Mouse (Mus musculus): ENCODE measurements around the gene Agrp. TPM values are rescaled to one million over a fixed set of nuclear protein-coding genes. Genes with fewer than 3 reads are reported as not detected.

The Agrp gene
- polyA plus RNA-seq, 1 experiment from 2014 or later, result 1.1 TPM

DNA sequence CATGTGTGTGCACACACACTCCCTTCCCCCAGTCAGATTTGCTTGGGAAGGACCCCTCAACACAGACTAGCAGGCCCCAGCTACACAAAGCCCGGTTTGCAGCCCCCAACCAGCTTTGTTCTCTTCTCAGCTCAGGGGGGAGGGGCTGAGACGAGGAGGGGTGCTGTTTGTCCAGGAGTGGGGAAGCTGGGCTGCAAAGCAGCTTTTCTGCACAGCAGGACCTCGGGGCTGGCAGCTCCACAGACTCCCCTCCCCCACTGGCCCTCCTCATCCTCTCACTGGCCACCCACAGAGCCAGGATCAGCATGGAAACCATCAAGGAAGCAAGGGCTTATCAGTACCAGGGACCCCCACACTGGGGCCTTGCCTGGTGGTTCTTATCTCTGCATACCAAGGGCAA is 116.1 kb downstream of the Agrp start:
- Histone ChIP-seq H3K9ac (no peak overlapping the region), H3K4me2 (no peak overlapping the region)
- 9% methylated on average over 3 of the region's 3 CpGs for WGBS

DNA sequence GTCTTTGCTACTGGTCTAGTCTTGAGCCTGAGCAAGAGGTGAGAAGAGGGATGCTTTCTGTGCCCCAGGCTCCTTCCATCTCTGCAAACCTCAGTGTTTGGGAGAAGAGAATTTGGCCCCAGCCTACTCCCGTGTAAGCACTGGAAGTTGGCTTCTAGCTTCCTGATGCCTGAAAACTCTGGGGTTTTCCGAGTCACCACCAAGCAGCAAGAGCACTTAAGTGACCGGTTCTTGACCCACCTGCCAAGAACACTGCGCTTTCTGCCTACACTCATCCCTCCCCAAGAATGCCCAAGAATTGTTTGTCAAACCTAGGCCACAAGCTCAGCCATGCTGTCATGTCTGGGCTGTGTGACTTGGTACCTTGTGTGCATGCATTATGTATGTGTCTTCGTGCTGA is 116.7 kb downstream of the Agrp start:
- Histone ChIP-seq H3K4me3 (no peak overlapping the region), H3K4me2 (no peak overlapping the region), H3K9ac (no peak overlapping the region), H3K9me3 (no peaks in the 10 kb centered on the region), H3K27me3 (replicated peaks) (peaks cover 15% of the 10 kb centered on the region), H3K27ac (0 out of 2 replicates have a peak overlapping the region, but pooled peaks have one; percentile 32), H3K36me3 (replicated peaks) (peaks cover 11% of the 10 kb centered on the region; the same call in 1 of the 2 replicates), H3K4me1 (peaks cover 40% of the 10 kb centered on the region)
- WGBS, result 21% methylated on average over 5 of the region's 5 CpGs
- no peak for ATAC-seq (replicated peaks)

More for the DNA sequence above, 116.1 kb downstream of the Agrp start:
- H3K4me1 ChIP-seq, result peaks cover 36% of the 10 kb centered on the region
- ATAC-seq (replicated peaks), result no peak
- H3K4me3 ChIP-seq, result no peak overlapping the region
- peaks cover 11% of the 10 kb centered on the region; the same call in 1 of the 2 replicates for H3K36me3 ChIP-seq (replicated peaks)
- H3K27me3 ChIP-seq (replicated peaks), result peaks cover 15% of the 10 kb centered on the region
- H3K27ac ChIP-seq, result 0 out of 2 replicates have a peak overlapping the region, but pooled peaks have one; percentile 32
- no peaks in the 10 kb centered on the region for H3K9me3 ChIP-seq

DNA sequence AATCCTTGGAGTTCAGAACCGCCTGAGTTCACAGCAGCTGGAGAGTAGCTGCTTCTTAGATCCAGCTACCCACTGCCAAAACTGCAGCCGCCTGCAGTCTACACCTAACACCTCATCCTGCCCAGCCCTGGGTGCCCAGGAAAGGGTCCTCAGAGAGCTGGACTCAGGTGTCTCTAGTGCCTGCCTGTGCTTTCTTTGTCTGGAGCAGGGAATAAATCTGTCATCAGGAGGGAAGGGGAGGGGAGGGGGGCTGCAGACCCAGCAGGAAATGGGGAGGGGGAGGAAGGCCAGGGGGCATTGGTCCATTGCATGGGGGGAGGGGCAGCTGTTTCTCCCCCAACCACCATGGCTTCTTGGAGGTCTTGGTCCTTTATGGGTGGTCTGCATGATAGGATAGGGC is 117.6 kb downstream of the Agrp start:
- H3K27ac ChIP-seq, result no peak overlapping the region

DNA sequence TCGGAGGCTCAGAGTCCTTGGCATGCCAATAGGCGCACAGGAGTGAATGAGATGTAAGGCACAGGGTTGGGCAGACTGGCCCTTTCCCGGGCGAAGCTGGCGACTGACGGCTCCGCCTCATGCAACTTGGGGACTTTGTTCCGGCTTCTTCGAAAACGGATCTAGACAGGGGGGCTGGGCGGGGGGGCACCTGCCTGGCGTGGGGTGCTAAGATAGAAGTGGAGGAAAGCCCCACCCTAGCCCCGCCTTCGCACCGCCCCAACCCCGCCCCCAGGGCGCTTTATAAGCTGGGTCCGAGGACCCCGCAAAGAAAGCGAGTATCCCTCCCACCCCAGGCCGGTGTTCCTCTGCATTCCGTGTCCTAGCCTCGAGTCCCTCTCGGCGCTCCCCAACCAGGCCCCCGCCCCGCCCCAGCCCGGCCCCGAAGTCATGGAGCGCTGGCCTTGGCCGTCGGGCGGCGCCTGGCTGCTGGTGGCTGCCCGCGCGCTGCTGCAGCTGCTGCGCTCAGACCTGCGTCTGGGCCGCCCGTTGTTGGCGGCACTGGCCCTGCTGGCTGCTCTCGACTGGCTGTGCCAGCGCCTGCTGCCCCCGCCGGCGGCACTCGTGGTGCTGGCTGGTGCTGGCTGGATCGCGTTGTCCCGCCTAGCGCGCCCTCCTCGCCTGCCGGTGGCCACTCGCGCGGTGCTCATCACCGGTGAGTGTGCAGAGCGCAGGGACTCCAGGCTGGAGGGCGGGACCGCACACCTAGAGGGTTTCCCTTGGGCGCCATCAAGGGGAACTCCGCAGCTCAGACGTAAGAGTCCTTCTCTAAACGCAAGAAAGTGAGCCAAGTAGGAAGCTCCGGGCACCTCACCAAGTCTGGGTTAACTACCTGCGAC is 118.5 kb downstream of the Agrp start, which contains the start of gene Hsd11b2:
Gene Hsd11b2 (plus strand): TSS at position 320 of the 878 bp plus-strand sequence.
- H3K9me3 ChIP-seq, result no peaks in the 10 kb centered on the region
- under 1% methylated on average over 64 of the region's 68 CpGs for WGBS
- peak within 1 kb of the TSS; percentile 94 for H3K4me2 ChIP-seq
- H3K27me3 ChIP-seq (replicated peaks), result peaks cover 21% of the 10 kb centered on the region
- H3K4me3 ChIP-seq, result peak within 1 kb of the TSS; percentile 48
- H3K4me1 ChIP-seq, result peaks cover 40% of the 10 kb centered on the region
- no peaks in the 10 kb centered on the region; the same call in 1 of the 2 replicates for H3K36me3 ChIP-seq (replicated peaks)
- ATAC-seq (replicated peaks), result peak; percentile 61
- 0 out of 2 replicates have a peak within 1 kb of the TSS, but pooled peaks have one; percentile 48 for H3K27ac ChIP-seq
- peak within 1 kb of the TSS; percentile 57 for H3K9ac ChIP-seq

More for the DNA sequence above, 117.6 kb downstream of the Agrp start:
- Histone ChIP-seq H3K4me1 (peaks cover 40% of the 10 kb centered on the region), H3K4me3 (peak overlapping the region; percentile 48; the same call in 1 of the 2 replicates), H3K27me3 (replicated peaks) (peaks cover 18% of the 10 kb centered on the region), H3K9me3 (no peaks in the 10 kb centered on the region), H3K36me3 (replicated peaks) (peaks cover 3% of the 10 kb centered on the region; the same call in 1 of the 2 replicates), H3K4me2 (peak overlapping the region; percentile 94), H3K9ac (no peak overlapping the region)
- no peak for ATAC-seq (replicated peaks)
- 2% methylated on average over 2 of the region's 2 CpGs for WGBS

DNA sequence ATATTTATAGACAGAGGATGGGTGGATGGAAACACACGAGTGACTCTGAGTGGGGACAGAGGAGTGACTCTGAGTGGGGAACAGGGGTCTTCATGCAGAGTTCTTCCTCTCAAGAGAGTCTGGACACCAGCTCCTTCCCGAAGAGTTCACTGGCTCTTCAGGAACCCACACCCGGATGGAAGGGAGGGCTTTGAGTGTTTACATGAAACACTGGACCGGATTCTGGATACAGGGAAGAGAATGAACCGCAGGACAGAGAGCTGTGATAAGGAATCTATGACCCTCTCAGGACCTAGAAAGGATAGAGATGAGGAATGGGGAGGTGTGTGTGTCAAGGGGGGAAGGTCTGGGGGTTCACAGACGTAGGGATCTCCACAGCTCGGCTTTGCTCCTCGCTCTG is 119.8 kb downstream of the Agrp start:
- 46% methylated on average over 8 of the region's 8 CpGs for WGBS
- Histone ChIP-seq H3K4me3 (no peak overlapping the region), H3K4me2 (no peak overlapping the region), H3K4me1 (peaks cover 40% of the 10 kb centered on the region), H3K9ac (no peak overlapping the region), H3K27me3 (replicated peaks) (peaks cover 21% of the 10 kb centered on the region), H3K36me3 (replicated peaks) (no peaks in the 10 kb centered on the region; the same call in 1 of the 2 replicates), H3K27ac (no peak overlapping the region), H3K9me3 (no peaks in the 10 kb centered on the region)
- ATAC-seq (replicated peaks), result no peak

MicroRNAs encoded within 50 kb of the gene (microRNA counts, 519-probe panel; counts per million panel counts)
- microRNA mmu-miR-1966, result 2,738 counts per million, percentile 59 among the panel's probes with 10 or more counts

Small RNA genes within 50 kb of the gene (microRNA-seq; reads per million reads assigned to microRNA genes)
- gene Mir1966, result not detected

Other genes starting within 250 kb of the Agrp start
- not detected in 2 replicates for gene Kctd19, start 223.9 kb downstream of the Agrp start, polyA plus RNA-seq (2015; fragmentation: Nextera tagmentation; extraction: Ambion mirVana)
- 0.97 and 1.3 TPM in 2 replicates for gene Lrrc36, start 223.8 kb downstream of the Agrp start, polyA plus RNA-seq (2015; fragmentation: Nextera tagmentation; extraction: Ambion mirVana)
- gene Tppp3, start 165.9 kb downstream of the Agrp start, polyA plus RNA-seq (2015; fragmentation: Nextera tagmentation; extraction: Ambion mirVana), result 125 and 127 TPM in 2 replicates
- 36.5 and 39.9 TPM in 2 replicates for gene Zdhhc1, start 140.5 kb downstream of the Agrp start, polyA plus RNA-seq (2015; fragmentation: Nextera tagmentation; extraction: Ambion mirVana)
- 4.7 and 4.9 TPM in 2 replicates for gene Hsd11b2, start 118.6 kb downstream of the Agrp start, polyA plus RNA-seq (2015; fragmentation: Nextera tagmentation; extraction: Ambion mirVana)
- gene Atp6v0d1, start 71.3 kb downstream of the Agrp start, polyA plus RNA-seq (2015; fragmentation: Nextera tagmentation; extraction: Ambion mirVana), result 234 and 240 TPM in 2 replicates
- gene Ripor1, start 32.1 kb downstream of the Agrp start, polyA plus RNA-seq (2015; fragmentation: Nextera tagmentation; extraction: Ambion mirVana), result 35.4 and 36.5 TPM in 2 replicates
- 108 and 129 TPM in 2 replicates for gene Ctcf, start 825 bp downstream of the Agrp start, polyA plus RNA-seq (2015; fragmentation: Nextera tagmentation; extraction: Ambion mirVana)
- gene Carmil2, start 48.9 kb upstream of the Agrp start, polyA plus RNA-seq (2015; fragmentation: Nextera tagmentation; extraction: Ambion mirVana), result 24.9 and 25.6 TPM in 2 replicates
- gene Acd, start 63.7 kb upstream of the Agrp start, polyA plus RNA-seq (2015; fragmentation: Nextera tagmentation; extraction: Ambion mirVana), result 104 and 106 TPM in 2 replicates
- 51.6 and 51.8 TPM in 2 replicates for gene Pard6a, start 63.8 kb upstream of the Agrp start, polyA plus RNA-seq (2015; fragmentation: Nextera tagmentation; extraction: Ambion mirVana)
- 0.28 and 0.43 TPM in 2 replicates for gene 4933405L10Rik, start 70.3 kb upstream of the Agrp start, polyA plus RNA-seq (2015; fragmentation: Nextera tagmentation; extraction: Ambion mirVana)
- 12.9 and 16.1 TPM in 2 replicates for gene Enkd1, start 70.8 kb upstream of the Agrp start, polyA plus RNA-seq (2015; fragmentation: Nextera tagmentation; extraction: Ambion mirVana)
- gene Gfod2, start 121.3 kb upstream of the Agrp start, polyA plus RNA-seq (2015; fragmentation: Nextera tagmentation; extraction: Ambion mirVana), result 90.3 and 100 TPM in 2 replicates
- gene Ranbp10, start 190.0 kb upstream of the Agrp start, polyA plus RNA-seq (2015; fragmentation: Nextera tagmentation; extraction: Ambion mirVana), result 11.8 and 13.6 TPM in 2 replicates
- 0.64 and 1.0 TPM in 2 replicates for gene Tsnaxip1, start 190.3 kb upstream of the Agrp start, polyA plus RNA-seq (2015; fragmentation: Nextera tagmentation; extraction: Ambion mirVana)
- gene Cenpt, start 215.9 kb upstream of the Agrp start, polyA plus RNA-seq (2015; fragmentation: Nextera tagmentation; extraction: Ambion mirVana), result 55.2 and 58.7 TPM in 2 replicates
- gene Thap11, start 217.7 kb upstream of the Agrp start, polyA plus RNA-seq (2015; fragmentation: Nextera tagmentation; extraction: Ambion mirVana), result 56.2 and 58.6 TPM in 2 replicates
- gene Nutf2, start 223.2 kb upstream of the Agrp start, polyA plus RNA-seq (2015; fragmentation: Nextera tagmentation; extraction: Ambion mirVana), result 148 and 152 TPM in 2 replicates
- 52.9 and 61.9 TPM in 2 replicates for gene Edc4, start 243.5 kb upstream of the Agrp start, polyA plus RNA-seq (2015; fragmentation: Nextera tagmentation; extraction: Ambion mirVana)